Mouse (Mus musculus) gastrocnemius, adult 8-10 months (tissue): ENCODE results near the gene Itgae. TPM values are rescaled to one million over a fixed set of nuclear protein-coding genes. Genes with fewer than 3 reads are reported as not detected.

Experiments used
- DNase-seq, 2 experiments: peaks; one replicate each; pipeline ENCODE4 v3.0.0; 2022; ENCODE audit warnings: low spot score in 2 of 2
- total RNA-seq, 4 experiments: library from RNA; stranded (reverse); gene quantifications; 2 replicates each; pipeline ENCODE4 v1.2.4; 2022

Itgae gene
- total RNA-seq = under 1 TPM in 3 of 4 experiments, not detected in 1; 0.08 to 0.10 (median 0.09) TPM

GRCm38 (mm10) chr11:73090283-73090682, at the start of gene Itgae:
Gene Itgae (plus strand): TSS chr11:73090583.
- DNase-seq = no peak

- DNase-seq = no peak
Observed at GRCm38 (mm10) chr11:73044229-73044755, 46.1 kb upstream of the Itgae start.

GRCm38 (mm10) chr11:73044789-73045188, 45.6 kb upstream of the Itgae start:
- no peak for DNase-seq

GRCm38 (mm10) chr11:73047542-73047996, 42.8 kb upstream of the Itgae start, which contains the start of gene Ncbp3:
Gene Ncbp3 (plus strand): TSS chr11:73047783.
- peak; percentile 93 to 94 for DNase-seq

- DNase-seq = no peak
Observed at GRCm38 (mm10) chr11:73048030-73048876, 42.1 kb upstream of the Itgae start.

GRCm38 (mm10) chr11:73049335-73049734, 41.0 kb upstream of the Itgae start:
- DNase-seq = peak; percentile 59 to 61

GRCm38 (mm10) chr11:73052795-73053194, 37.6 kb upstream of the Itgae start:
- no peak for DNase-seq

GRCm38 (mm10) chr11:73057701-73058100, 32.7 kb upstream of the Itgae start:
- DNase-seq = no peak

GRCm38 (mm10) chr11:73059630-73060029, 30.8 kb upstream of the Itgae start:
- no peak for DNase-seq

- no peak for DNase-seq
Observed at GRCm38 (mm10) chr11:73061413-73061812, 29.0 kb upstream of the Itgae start.

GRCm38 (mm10) chr11:73071839-73072238, 18.5 kb upstream of the Itgae start:
- no peak for DNase-seq

- no peak for DNase-seq
Observed at GRCm38 (mm10) chr11:73076295-73076694, 14.1 kb upstream of the Itgae start.

GRCm38 (mm10) chr11:73076733-73077132, 13.7 kb upstream of the Itgae start:
- DNase-seq = no peak

- no peak for DNase-seq
Observed at GRCm38 (mm10) chr11:73077211-73077720, 13.1 kb upstream of the Itgae start.

- no peak for DNase-seq
Observed at GRCm38 (mm10) chr11:73078615-73079014, 11.8 kb upstream of the Itgae start.

- DNase-seq = no peak
Observed at GRCm38 (mm10) chr11:73080306-73080705, 10.1 kb upstream of the Itgae start.

- no peak for DNase-seq
Observed at GRCm38 (mm10) chr11:73084303-73084702, 6.1 kb upstream of the Itgae start.

GRCm38 (mm10) chr11:73084804-73085231, 5.6 kb upstream of the Itgae start:
- DNase-seq = no peak

- DNase-seq = no peak
Observed at GRCm38 (mm10) chr11:73085391-73085790, 5.0 kb upstream of the Itgae start.

GRCm38 (mm10) chr11:73087700-73088480, 2.5 kb upstream of the Itgae start:
- no peak for DNase-seq

GRCm38 (mm10) chr11:73090826-73091225, 443 bp downstream of the Itgae start:
- DNase-seq = no peak

- no peak for DNase-seq
Observed at GRCm38 (mm10) chr11:73092057-73092456, 1.7 kb downstream of the Itgae start.
